Mouse (Mus musculus): ENCODE measurements around the gene Gtf2h3. TPM values are rescaled to one million over a fixed set of nuclear protein-coding genes. Genes with fewer than 3 reads are reported as not detected.

Gene Gtf2h3
- polyA plus RNA-seq, 1 experiment, result 29.6 TPM

GRCm38 (mm10) chr5:124637836-124638235 is 58.9 kb downstream of the Gtf2h3 start:
- H3K27ac ChIP-seq (replicated peaks; ENCODE audit: low read depth, low read length), result no peak overlapping the region
- no peak overlapping the region for H3K4me3 ChIP-seq (ENCODE audit: insufficient read depth, low read depth, low read length)
- no peaks in the 10 kb centered on the region for H3K4me1 ChIP-seq (ENCODE audit: control insufficient read depth, insufficient read depth, insufficient read length, low read length)

Other genes starting within 250 kb of the Gtf2h3 start
- 61.9 and 82.3 TPM in 2 replicates for gene Cdk2ap1, start 216.1 kb upstream of the Gtf2h3 start, polyA plus RNA-seq (2012; ENCODE audit: insufficient read depth, insufficient read length, missing spikeins)
- 35.5 and 47.6 TPM in 2 replicates for gene Sbno1, start 153.1 kb upstream of the Gtf2h3 start, polyA plus RNA-seq (2012; ENCODE audit: insufficient read depth, insufficient read length, missing spikeins)
- gene Kmt5a, start 139.2 kb upstream of the Gtf2h3 start, polyA plus RNA-seq (2012; ENCODE audit: insufficient read depth, insufficient read length, missing spikeins), result 63.9 and 139 TPM in 2 replicates
- 10.8 and 15.6 TPM in 2 replicates for gene Rilpl2, start 100.8 kb upstream of the Gtf2h3 start, polyA plus RNA-seq (2012; ENCODE audit: insufficient read depth, insufficient read length, missing spikeins)
- gene Snrnp35, start 96.0 kb upstream of the Gtf2h3 start, polyA plus RNA-seq (2012; ENCODE audit: insufficient read depth, insufficient read length, missing spikeins), result 12.4 and 13.4 TPM in 2 replicates
- 4.9 and 8.7 TPM in 2 replicates for gene Rilpl1, start 47.7 kb upstream of the Gtf2h3 start, polyA plus RNA-seq (2012; ENCODE audit: insufficient read depth, insufficient read length, missing spikeins)
- gene Tmed2, start 38.4 kb upstream of the Gtf2h3 start, polyA plus RNA-seq (2012; ENCODE audit: insufficient read depth, insufficient read length, missing spikeins), result 330 and 403 TPM in 2 replicates
- gene Ddx55, start 26.3 kb upstream of the Gtf2h3 start, polyA plus RNA-seq (2012; ENCODE audit: insufficient read depth, insufficient read length, missing spikeins), result 2.1 and 3.7 TPM in 2 replicates
- gene Eif2b1, start within 50 bp of the Gtf2h3 start, polyA plus RNA-seq (2012; ENCODE audit: insufficient read depth, insufficient read length, missing spikeins), result 28.3 and 32.1 TPM in 2 replicates
- 26.3 and 29.0 TPM in 2 replicates for gene Atp6v0a2, start 49.4 kb downstream of the Gtf2h3 start, polyA plus RNA-seq (2012; ENCODE audit: insufficient read depth, insufficient read length, missing spikeins)
- not detected in 2 replicates for gene Dnah10, start 145.9 kb downstream of the Gtf2h3 start, polyA plus RNA-seq (2012; ENCODE audit: insufficient read depth, insufficient read length, missing spikeins)